Mouse (Mus musculus) frontal cortex, postnatal 10 days (tissue): ENCODE measurements at regions not wholly inside any gene's neighbourhood (a gene's known extent, or its start where the extent isn't known, plus 50 kb on each side); places are given as distances from the start of the nearest gene placed in this dataset.
A peak's percentile ranks its signal among the peaks of the same experiment; 100 is the strongest.

Experiments used
- DNase-seq, 2 experiments: peaks; one replicate each; pipeline ENCODE4 v3.0.0; 2022; ENCODE audit warnings: low spot score in 2 of 2, mixed read lengths in 1 of 2

DNA sequence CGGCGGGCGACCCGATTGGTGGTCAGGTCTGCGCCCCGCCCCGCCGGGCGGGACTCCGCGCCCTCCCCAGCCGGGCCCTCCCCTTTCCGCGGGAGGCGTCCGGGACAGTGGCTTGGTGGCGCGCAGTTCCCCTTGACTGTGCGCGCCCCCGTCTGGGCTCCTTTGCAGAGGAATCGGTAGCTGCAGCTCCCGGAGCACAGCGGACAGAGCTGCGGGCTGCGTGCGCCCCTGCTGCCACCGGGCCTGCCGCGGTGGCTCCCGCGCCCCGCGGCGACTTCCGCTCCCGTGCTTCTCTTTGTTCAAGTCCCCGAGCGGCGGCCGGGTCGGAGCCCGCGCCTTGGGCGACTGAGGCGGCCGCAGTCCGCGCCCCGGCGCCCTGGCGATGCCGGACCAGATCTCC is 566.6 kb upstream of the Gm21863 start:
- peak; percentile 6 to 22 for DNase-seq
